Mouse (Mus musculus): ENCODE data around the gene Zfp316.

Gene Zfp316

DNA sequence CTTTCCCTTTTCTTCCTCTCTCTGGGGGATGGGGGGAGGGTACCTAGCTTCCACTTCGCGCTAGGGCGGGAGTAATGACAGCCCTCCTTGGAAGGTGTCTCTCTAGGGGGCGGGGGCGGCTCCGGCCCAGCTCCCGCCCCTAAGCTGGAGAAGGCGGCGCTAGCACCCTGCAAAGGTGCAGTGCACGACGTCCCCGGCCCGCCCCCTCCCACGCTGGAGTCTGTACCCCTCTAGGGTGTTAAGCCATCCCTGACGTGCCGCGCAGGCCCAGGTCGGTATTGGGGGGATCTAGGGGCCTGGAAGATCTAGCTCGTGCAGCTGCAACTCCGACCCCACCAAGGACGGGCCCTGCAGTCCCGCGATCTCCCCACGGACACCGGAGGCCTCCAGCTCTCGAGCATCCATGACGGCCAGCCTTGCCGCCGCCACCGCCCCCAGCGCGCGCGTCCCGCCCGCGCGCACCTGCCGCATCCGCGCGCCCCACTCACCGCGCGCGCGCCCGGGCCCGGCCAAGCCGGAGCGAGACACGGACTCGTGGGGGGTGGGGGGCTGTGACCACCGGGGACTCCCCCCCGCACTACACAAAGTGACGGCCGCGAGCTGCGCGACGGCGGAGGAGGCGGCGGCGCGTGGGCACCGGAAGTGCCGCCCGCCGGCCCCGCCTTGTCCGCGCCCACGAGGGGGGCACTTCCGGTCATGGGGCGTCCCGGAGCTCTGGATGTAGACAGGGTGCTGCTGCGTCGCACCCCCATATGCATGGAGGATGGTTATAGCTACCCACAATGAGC, at the start of gene Zfp316:
Gene Zfp316 (minus strand): TSS at position 660 of the 788 bp plus-strand sequence.
- DNase-seq, result peak; percentile 53 to 56

DNA sequence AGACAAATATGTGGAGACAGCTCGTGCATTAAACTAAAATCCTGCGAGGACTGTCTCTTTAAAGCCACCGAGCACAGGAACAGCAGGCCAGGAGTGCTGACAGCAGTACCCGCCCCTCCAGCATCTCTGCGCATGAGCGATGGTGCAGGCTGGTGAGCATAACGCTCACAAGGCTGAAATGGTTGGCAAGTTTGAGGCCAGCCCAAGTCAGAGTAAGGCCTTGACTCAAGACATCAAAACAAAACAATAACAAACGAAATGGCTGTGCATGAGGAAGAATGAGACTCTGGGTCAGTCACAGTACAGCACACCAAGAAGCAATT, 47.4 kb upstream of the Zfp316 start:
- peak; percentile 36 to 56 for DNase-seq

DNA sequence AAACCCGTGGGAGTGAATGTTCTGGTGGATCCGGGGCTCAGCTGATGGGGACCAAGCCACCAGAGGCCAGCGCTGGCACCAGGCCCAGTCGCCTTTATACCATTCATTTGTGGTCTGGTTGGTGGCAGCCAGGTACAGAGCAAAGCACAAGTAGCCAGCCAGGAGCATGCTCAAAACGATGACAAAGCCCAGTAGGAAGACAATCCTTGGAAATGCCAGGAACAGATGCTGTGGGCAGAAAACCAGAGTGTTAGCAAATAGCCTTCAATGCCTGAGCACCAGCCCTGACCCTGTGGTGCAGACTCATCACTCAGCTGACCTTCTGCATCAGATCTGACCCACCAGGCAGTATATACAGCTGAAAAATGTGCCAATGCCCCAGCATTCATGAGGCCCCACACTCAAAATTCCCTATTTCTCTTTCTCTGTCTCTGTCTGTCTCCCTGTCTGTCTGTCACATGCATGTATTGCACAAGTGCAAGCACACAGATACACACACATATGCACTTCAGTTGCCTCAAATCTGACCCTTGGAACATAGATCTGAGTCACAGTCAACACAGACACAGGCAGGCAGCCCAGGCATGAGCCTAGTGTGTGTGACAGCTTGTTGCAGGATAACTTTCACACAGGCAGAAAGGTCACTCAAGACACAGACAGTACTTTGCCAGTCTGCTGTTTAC, 46.9 kb upstream of the Zfp316 start:
- no peak for DNase-seq

DNA sequence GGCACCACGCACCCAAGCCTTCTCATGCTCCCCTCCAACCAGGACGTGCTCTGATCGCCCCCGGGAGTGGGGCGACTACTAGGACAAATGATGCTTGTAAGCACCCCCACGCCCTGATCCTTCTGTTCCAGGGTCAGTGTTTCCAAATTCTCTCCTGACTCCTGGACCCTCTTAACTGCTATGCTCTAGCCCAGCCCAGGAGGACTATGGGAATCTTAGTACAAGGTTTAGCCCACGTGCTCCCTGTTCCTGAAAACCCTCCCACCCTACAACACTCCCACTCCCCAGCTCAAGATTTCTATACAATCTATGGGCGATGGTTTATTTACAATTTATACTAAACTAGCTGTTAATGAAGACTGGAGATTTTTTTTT, 45.7 kb upstream of the Zfp316 start:
- no peak for DNase-seq

DNA sequence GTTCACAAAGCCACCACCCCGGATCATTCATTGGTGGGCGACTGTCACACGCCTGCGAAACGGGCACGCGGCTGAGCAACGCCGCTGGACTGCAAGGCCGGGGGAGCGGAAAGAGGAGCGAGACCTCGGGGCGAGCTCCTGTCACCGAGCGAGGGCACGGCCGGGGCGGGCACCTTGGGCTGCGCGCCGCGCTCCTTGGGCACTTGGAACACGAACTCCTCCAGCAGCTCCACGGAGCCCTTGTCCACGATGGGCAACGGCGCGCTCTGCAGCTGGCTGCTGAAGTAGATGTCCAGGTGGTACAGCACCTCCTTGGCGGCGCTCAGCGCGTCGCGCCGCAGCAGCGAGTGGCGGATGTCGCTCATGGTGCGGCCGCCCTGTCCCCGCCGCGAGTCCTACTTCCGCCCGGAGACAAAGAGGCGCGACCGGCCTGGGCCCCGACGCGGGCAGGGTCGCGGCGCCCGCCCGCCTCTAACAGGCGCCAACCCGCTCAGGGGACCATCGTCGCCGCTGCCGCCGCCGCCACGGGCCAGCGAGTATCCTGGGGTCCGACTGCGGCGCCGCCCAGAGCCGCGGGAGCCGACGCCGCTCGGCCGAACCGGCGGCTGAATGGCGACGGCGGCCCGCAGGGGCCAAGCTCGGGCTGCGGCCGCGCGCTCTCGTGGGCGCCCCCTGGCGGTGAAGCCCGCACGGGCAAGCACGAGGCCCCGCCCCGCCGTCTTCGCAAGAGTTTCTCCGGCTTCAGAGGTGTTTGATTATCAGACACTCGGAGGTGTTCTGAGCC, 45.1 kb upstream of the Zfp316 start, which contains the start of gene E130309D02Rik:
Gene E130309D02Rik (minus strand): TSS at position 631 of the 784 bp plus-strand sequence.
- peak; percentile 80 to 90 for DNase-seq

DNA sequence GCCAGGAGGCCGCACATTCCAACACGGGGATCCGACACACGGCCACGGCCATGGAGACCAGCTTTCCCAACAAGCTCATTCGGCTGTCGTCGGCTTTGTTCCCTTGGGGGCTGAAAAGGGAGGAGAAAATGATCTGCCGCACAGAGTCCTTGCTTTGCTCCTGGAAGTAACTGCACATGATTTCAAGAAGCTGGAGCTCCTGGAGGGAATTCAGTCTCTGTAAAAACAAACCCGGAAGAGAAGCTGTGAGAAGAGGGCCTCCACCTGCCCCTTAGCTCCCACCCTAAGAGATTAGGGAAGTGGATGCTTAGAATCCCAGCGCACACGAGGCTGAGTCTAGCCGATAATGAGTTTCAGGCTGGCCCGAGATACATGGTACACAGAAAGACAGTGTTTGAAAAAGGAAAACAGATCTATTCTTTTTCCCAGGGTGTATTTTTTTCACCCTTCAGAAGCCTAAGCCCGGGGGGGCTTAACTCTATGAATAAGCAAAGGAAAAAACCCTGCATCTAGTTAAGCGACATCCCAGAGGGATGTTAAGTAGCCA, 44.4 kb upstream of the Zfp316 start:
- no peak for DNase-seq

DNA sequence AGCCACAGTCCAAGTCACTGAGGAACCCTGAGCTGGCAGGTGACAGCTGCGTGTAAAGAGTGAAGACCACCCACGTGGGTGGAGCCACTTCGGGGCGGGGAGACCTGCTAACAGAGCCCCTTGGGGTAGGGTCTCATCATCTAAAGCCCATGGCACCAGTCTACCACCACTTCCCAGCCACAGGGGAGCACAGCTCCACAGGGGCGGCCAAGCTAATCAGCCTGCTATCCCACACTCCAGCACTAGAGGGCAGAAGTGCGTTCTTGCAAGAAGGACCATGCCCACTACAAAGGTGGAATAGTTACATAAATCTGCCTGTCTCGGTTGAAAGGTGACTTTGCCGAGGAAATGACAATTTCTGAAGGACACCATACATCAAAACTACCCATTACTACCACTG, 42.1 kb upstream of the Zfp316 start:
- DNase-seq, result peak; percentile 74 to 88

DNA sequence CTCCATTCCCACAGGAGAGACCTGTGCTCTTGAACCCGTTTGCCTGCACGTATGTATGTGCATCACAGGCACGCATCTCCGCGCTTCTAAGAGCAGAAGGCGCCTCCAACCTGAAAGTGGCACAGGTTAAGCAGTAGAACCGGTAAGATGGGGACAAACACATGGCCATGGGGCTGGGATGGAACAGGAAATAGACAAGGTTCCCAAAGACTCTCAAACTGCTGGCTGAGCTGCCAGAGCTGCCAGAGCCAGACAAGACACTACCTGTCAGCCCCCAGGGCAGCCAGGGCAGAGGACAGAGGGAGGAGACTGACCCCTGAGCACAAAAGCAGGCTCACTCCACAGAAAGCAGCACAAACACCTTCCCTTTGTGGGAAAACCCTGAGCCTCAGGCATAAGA, 40.1 kb upstream of the Zfp316 start:
- no peak for DNase-seq

DNA sequence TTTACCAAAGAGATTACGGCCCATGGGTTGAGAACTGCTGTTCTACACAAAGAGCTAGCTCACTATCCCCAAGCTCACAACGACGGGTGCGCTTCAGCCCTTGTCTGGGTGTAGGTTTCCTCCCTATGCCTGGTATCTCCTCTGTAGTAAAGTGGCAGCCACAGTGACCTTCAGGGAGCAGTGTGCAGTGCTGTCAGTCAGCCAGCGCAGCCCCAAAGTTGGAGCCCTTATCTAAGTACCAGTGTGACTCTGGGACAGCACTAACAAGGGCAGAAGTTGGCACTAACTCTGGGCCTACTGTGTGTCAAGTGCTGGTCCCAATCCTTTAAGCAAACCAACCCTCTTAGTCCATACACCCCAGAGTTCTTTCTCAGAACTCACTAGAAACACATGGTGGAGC, 39.0 kb upstream of the Zfp316 start:
- DNase-seq, result no peak

DNA sequence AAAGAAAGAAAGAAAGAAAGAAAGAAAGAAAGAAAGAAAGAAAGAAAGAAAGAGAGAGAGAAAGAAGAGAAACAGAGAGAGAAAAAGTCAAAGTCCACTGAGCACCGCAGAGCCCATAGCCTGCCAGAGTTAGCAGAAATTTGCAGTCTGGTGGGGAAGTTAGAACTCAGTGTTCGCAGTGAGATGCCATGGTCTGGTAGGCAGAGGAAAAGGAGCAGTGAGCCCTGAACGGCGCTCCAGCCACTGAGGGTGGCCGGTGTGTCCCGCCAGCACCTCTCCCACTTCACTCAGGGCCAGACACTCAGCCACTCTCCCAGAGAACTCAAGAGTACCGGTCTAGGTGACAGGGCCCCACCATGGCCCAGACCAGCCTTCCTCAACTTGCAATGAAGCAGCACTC, 34.4 kb upstream of the Zfp316 start:
- DNase-seq, result peak in 1 of 2 experiments; percentile 23

DNA sequence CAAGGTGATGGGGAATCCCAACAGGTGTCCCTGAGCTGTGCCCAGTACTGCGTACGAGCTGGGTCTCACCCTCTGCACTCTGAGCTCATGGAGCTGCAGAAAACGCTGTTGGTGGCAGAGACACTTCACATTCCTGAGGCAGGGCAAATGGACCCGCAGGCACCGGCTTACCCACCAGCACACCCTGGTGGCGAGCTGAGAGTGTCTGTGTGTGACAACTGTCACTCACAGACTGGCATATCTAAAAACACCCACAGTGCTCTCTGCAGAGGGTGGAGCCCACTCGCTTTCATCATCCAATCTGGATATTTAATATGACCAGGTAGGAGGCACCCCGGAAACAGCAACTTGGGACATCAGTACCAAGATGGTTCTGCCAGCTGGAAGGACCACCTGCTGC, 31.5 kb upstream of the Zfp316 start:
- DNase-seq, result no peak

DNA sequence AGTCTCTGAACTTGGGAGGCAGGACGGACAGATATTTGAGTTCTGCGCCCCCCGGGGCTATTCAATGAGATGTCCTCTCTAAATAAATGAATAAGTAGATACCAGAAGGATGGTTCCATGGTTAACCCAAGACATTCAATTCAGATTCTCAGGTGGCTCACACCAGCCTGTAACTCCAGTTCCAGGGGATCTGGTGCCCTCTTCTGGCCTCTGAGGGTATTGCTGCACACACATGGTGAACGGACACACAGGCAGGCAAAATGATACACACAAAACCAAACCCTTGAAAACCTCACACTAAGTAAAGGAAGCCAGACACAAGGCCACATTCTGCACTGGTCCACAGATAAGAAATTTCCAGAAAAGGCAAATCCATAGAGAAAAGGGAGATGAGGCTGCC, 29.9 kb upstream of the Zfp316 start:
- DNase-seq, result peak in 1 of 2 experiments; percentile 76

DNA sequence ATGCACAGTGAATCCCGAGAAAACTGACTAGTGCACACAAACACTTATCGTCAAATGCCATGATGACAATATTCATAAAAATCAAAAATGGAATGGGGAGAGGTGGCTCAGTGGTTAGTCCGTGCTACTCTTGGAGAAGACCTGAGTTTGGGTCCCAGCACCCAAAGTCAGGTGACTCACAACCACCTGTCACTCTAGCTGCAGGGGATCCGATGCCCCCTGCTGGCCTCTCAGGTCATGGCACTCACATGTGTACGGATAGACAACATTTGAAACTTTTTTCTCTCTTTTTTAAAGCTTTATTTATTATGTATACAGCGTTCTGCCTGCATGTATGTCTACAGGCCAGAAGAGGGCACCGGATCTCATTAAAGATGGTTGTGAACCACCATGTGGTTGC, 28.6 kb upstream of the Zfp316 start:
- no peak for DNase-seq

DNA sequence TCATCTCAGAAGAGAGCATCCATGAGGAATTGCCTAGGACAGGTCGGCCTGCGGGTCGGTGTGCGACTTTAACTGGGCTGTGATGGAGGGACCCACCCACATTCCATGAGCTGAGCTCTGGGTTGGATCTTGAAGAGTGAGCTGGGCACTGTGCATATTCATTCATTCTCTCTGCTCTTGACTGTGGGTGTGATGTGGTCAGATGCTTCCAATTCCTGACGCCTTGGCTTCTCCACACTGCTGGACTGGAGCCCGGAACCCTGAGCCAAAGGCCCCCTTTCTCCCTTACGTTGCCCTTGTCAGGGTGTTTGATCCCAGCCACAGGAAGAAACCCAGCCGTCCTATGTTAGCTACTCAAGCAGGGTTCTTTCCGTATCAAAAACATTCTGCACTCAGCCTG, 28.2 kb upstream of the Zfp316 start:
- DNase-seq, result no peak

DNA sequence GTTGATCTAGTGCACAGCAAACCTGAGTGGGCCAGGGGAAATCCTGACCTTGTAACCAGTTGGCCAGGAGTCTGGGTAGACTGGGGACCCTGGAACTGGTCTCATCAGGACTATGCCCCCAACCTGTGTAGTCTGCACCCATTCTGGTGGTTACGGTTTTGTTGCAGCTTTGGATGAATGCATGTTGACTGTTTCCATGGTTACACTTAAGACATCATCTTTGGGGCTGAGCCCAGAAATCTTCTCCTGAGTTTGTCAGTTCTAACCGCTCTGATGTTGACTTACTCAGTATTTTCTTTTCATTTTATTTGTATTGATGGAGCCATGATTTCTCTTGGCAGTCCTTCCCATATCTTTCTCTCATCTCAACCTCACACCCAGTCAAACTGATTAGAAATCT, 25.5 kb upstream of the Zfp316 start:
- no peak for DNase-seq

DNA sequence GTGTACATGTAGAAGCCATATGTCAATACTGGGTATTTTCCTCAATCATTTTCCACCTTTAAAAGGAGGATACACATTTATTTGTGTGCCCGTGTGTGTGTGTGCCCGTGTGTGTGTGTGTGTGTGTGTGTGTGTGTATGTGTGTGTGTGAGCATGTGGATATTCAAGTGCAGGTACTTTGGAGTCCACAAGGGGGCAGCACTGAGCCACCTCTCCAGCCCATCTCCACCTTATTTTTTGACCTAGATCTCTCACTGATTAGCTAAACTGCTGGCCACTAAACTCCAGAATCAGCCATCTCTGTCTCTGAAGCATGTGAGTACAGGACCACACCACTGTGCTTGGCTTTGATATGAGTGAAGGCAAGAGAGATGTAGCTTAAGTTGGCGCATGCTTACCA, 25.0 kb upstream of the Zfp316 start:
- DNase-seq, result no peak

DNA sequence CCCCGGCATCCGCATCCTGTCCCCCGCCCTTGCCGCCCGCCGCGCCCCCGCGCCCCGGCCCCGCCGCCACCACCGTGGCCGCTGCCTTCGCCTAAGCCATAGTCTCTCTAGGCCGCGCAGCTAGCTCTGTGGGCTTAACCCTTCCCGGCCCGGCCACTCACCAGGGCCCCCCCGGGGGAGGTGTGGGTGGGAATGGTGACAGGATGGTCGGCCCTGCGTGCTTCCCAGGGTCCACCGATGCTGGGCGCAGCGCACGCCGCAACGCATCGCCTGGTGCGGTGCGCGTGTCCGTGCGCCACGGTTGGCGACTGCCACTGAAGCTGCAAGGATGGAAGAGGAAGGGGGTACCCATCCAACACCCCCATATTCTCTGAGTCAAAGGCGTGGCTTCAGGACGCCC, 23.6 kb upstream of the Zfp316 start, which contains the start of gene Zfp853:
Gene Zfp853 (minus strand): TSS at position 220 of the 400 bp plus-strand sequence.
- DNase-seq, result no peak

DNA sequence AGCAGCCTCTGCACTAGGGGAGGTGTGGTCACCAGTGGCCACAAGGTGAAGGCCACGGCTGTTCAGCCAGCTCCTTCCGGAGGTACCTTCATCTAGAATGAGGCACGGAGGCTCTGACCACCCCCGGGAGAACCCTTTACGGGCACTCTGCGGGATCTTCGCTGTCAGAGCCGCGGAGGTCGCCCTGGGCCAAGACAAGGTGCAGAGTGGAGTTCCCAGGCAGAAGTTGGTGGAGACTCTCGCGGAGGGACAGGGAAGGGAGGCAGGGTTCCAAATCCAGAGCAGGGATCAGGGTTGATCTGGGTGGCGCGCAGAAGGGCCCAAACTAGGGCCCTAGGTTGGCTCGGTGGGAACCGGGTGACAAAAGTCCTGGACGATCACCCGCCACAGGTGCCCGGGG, 23.1 kb upstream of the Zfp316 start:
- DNase-seq, result no peak

DNA sequence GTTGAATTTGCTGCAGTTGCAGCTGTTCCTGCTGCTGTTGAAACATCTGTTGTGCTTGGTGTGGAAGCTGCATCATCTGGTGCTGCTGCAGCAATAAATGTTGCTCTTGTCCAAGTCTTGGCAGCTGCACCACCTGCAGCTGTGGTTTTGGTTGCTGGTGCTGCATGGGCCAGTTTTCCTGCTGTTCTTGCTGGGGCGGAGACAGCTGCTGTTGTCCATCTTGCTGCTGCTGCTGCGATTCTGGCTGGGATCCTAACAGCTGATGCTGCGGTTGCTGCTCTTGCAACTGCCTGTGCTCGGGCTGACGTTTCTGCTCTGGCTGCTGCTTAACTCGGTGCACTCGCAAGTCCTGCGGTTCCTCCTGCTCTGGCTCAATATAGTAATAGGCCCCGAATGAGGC, 19.5 kb upstream of the Zfp316 start:
- no peak for DNase-seq

DNA sequence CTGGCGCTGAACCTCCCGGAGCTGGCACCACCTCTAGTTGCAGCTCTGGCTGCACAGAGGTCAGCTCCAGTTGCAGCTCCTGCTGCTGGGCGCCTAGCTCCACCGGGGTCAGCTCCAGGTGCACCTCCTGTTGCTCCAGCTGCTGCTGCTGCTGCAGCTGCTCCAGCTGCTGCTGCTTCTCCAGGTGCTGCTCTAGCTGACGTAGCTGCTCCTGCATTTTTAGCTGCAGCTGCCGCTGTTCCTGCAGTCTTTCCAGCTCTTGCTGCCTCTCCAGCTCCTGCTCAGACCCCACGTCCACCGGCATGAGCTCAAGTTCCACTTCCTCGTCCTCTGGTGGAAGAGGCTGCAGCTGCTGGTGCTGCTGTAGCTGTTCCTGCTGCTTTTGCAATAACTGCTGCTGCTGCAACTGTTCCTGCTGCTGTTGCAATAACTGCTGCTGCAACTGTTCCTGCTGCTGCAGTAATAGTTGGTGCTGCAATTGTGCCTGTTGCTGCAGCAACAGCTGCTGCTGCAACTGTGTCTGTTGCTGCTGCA, 18.6 kb upstream of the Zfp316 start:
- DNase-seq, result no peak

DNA sequence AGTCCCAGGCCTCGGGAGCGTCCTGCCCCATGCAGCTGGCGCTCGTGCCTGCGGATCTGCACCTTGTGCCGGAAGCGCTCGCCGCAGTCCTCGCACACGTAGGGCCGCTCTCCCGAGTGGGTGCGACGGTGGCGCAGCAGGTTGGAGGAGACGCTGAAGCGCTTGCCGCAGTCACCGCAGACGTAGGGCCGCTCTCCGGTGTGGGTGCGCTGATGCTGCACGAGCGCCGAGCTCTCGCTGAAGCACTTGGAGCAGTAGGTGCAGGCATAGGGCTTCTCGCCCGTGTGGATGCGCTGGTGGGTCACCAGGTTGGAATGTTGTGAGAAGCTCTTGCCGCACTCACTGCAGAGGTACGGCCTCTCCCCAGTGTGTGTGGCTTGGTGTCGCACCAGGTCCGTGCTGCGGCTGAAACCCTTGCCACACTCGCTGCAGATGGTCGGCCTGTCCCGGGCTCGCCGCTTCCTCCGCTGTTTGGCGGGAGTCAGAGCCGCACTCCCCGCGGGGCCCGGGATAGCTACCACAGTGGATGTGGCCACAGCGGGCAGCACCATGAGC, 18.0 kb upstream of the Zfp316 start:
- DNase-seq, result no peak

DNA sequence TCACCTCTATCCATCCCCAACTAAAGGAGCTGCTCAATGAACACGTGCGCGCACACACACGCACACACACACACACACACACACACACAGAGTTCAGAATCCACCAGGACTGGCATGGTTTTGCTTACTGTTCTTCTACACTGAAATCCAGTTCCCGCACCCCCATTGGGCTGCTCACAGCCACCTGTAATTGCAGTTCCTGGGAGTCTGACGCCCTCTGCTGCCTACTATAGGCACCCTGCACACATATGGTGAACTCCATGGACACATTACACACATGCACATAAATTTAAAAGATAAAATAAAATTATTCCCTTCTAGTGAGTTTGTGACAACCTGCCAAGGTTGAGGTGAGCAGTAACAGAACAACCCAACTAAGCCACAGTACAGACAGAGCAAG, 14.9 kb upstream of the Zfp316 start:
- DNase-seq, result no peak

DNA sequence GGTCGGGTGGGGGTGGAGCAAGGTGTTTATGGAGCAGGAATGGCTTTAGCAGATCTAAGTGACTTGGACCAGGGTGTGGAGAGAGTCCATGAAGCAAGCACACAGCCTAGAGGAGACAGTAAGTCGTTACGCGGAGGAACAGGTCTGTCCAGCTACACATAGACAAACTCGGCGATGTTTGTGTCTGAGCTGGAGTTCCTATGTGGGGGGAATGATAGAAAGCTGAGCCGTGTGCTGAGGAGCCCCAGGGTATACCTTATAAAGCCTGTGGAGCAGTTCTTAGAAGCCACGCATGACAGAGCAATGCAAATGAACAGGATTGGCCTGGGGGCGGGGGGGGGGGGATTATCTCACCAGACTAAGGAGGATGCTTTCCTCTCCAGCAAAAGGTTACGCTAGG, 9.4 kb upstream of the Zfp316 start:
- no peak for DNase-seq
